Mouse (Mus musculus) hindbrain, embryonic 13.5 days (tissue): ENCODE results near the gene Armt1. TPM values are rescaled to one million over a fixed set of nuclear protein-coding genes. Genes with fewer than 3 reads are reported as not detected.

Experiments
- ATAC-seq: fragments of 200-750 bp; cut with Nextera tagmentation; 2 replicates; pipeline ENCODE4 v1.8.0; 2017; ENCODE audit warnings: moderate TSS enrichment; ENCODE audit not compliant: low FRiP score
- H3K27ac ChIP-seq: fragments of 300-500 bp; sonication (generic); 2 replicates; pipeline ENCODE4 v1.5.1; 2015; ENCODE audit warnings: inconsistent platforms, mild to moderate bottlenecking, moderate library complexity
- H3K27me3 ChIP-seq: fragments of 300-500 bp; sonication (generic); 2 replicates; pipeline ENCODE4 v1.6.1; 2015; ENCODE audit warnings: mild to moderate bottlenecking, inconsistent platforms
- H3K36me3 ChIP-seq: fragments of 300-500 bp; sonication (generic); 2 replicates; pipeline ENCODE4 v1.6.1; 2015; ENCODE audit warnings: mild to moderate bottlenecking, inconsistent platforms
- H3K4me1 ChIP-seq: fragments of 300-500 bp; sonication (generic); replicated peaks from 2 replicates; pipeline ENCODE4 v1.6.1; 2015; ENCODE audit warnings: inconsistent platforms
- H3K4me2 ChIP-seq: fragments of 300-500 bp; sonication (generic); 2 replicates; pipeline ENCODE4 v1.6.1; 2015; ENCODE audit warnings: inconsistent platforms, mild to moderate bottlenecking, moderate library complexity
- H3K4me3 ChIP-seq: fragments of 300-500 bp; sonication (generic); 2 replicates; pipeline ENCODE4 v1.5.1; 2015; ENCODE audit warnings: mild to moderate bottlenecking, inconsistent platforms
- H3K9ac ChIP-seq: fragments of 300-500 bp; sonication (generic); 2 replicates; pipeline ENCODE4 v1.6.1; 2015; ENCODE audit warnings: mild to moderate bottlenecking, inconsistent platforms
- H3K9me3 ChIP-seq: fragments of 300-500 bp; sonication (generic); 2 replicates; pipeline ENCODE4 v1.6.1; 2016; ENCODE audit warnings: inconsistent platforms
- WGBS: fragments of 180-500 bp; shearing (Covaris S2); methylation state at CpG from one replicate; pipeline ENCODE4 v1.1.7; 2015; 5-methylcytosine and 5-hydroxymethylcytosine counted together
- polyA plus RNA-seq: library from polyadenylated mRNA; unstranded; fragments of >200 nt; fragmentation: Nextera tagmentation; extraction: Ambion mirVana; gene quantifications from 2 replicates; pipeline ENCODE4 v1.2.1, GENCODE M21; 2015

The Armt1 gene
- polyA plus RNA-seq = 14.7 and 15.3 TPM in 2 replicates

- peak within 1 kb of the TSS; percentile 67 for H3K4me3 ChIP-seq
- ATAC-seq = peak; percentile 96
- peak within 1 kb of the TSS; percentile 76 for H3K4me2 ChIP-seq
- WGBS = under 1% methylated on average over 66 of the region's 75 CpGs
- no peaks in the 10 kb centered on the region for H3K27me3 ChIP-seq
- H3K36me3 ChIP-seq = peaks cover 6% of the 10 kb centered on the region
- no peaks in the 10 kb centered on the region for H3K9me3 ChIP-seq
- peak within 1 kb of the TSS; percentile 87 for H3K27ac ChIP-seq
- peaks cover 23% of the 10 kb centered on the region for H3K4me1 ChIP-seq
- H3K9ac ChIP-seq = peak within 1 kb of the TSS; percentile 84
Measured at GRCm38 (mm10) chr10:4432123-4432931, at the start of gene Armt1, which contains the start of gene Rmnd1. Gene Armt1 (plus strand): TSS chr10:4432467. Gene Rmnd1 (minus strand): TSS chr10:4432388.

- Histone ChIP-seq H3K4me3 (no peak overlapping the region), H3K36me3 (no peaks in the 10 kb centered on the region), H3K4me1 (peaks cover 15% of the 10 kb centered on the region), H3K9ac (no peak overlapping the region), H3K27ac (no peak overlapping the region), H3K27me3 (no peaks in the 10 kb centered on the region), H3K4me2 (no peak overlapping the region), H3K9me3 (no peaks in the 10 kb centered on the region)
- WGBS = 91% methylated on average over 7 of the region's 7 CpGs
- ATAC-seq = no peak
Measured at GRCm38 (mm10) chr10:4384244-4384643, 48.0 kb upstream of the Armt1 start.

- peak; percentile 92 for ATAC-seq
- WGBS = under 1% methylated on average over 76 of the region's 133 CpGs
Measured at GRCm38 (mm10) chr10:4386609-4387591, 45.4 kb upstream of the Armt1 start.

DNA sequence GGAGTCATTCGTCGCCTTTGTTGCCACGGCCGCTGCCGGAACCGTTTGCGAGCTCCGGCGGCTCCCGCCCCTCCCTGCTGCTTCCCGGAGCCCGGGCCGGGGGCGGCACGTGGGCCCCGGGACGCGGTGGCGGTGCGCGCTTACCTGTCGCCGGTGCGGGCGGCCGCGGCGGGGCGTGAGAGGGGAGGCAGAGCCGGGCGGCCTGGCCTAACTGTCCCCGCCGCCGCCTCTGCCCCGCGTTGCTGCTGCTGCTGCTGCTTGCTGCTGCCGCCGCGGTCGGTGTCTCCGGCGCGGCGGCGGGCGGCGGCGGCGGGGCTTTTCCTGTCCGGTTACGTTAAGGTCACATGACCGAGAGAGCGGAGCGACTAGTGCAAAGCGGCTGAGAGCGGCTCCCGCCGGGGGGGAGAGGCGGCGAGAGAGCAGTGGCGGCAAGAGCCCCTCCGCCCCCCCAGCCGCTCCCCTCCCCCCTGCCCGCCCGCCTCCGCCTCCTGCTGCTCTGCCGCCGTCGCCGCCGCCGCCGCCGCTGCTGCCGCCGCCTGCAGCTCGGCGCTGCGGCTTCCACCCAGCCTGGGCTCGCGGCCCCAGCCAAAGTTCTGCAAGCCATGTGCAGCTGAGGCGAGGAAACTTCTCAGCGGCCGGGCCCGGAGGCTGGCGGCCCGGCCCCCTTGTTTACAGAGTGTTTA lies 44.4 kb upstream of the Armt1 start, which contains the start of gene Zbtb2:
Gene Zbtb2 (minus strand): TSS at position 408 of the 683 bp plus-strand sequence.
- Histone ChIP-seq H3K4me1 (peaks cover 47% of the 10 kb centered on the region), H3K4me3 (peak within 1 kb of the TSS; percentile 98), H3K4me2 (peak within 1 kb of the TSS; percentile 94), H3K9ac (peak within 1 kb of the TSS; percentile 99), H3K27ac (peak within 1 kb of the TSS; percentile 100), H3K9me3 (no peaks in the 10 kb centered on the region), H3K27me3 (no peaks in the 10 kb centered on the region), H3K36me3 (0 out of 2 replicates have a peak, but pooled peaks cover under 1% of the 10 kb centered on the region)
- peak; percentile 5 for ATAC-seq
- under 1% methylated on average over 56 of the region's 87 CpGs for WGBS

More at GRCm38 (mm10) chr10:4386609-4387591, 45.4 kb upstream of the Armt1 start:
- H3K27me3 ChIP-seq = no peaks in the 10 kb centered on the region
- peaks cover 41% of the 10 kb centered on the region for H3K4me1 ChIP-seq
- no peaks in the 10 kb centered on the region for H3K9me3 ChIP-seq
- H3K4me3 ChIP-seq = peak overlapping the region; percentile 98
- peak overlapping the region; percentile 99 for H3K9ac ChIP-seq
- peak overlapping the region; percentile 94 for H3K4me2 ChIP-seq
- H3K27ac ChIP-seq = peak overlapping the region; percentile 100
- no peaks in the 10 kb centered on the region for H3K36me3 ChIP-seq

DNA sequence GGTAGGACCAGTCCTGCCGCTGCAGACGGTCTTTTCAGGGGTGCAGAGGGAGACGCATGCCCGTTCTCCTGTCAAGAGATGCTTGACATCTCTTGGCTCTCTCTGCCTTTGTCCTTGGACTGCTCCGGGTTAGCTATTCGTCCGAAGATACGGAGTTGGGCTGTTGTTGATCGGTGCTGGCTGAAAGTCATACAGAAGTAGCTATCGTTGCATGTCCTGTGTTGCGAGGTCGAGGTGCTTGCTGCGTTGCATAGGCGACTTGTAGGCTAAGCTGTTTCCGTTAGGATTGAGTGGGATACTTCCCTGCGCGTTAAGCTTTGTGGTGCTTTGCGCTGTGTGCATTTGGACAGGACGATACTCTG lies 43.9 kb upstream of the Armt1 start:
- peak overlapping the region; percentile 100 for H3K27ac ChIP-seq
- under 1% methylated on average over 19 of the region's 19 CpGs for WGBS
- no peaks in the 10 kb centered on the region for H3K27me3 ChIP-seq
- 0 out of 2 replicates have a peak, but pooled peaks cover 3% of the 10 kb centered on the region for H3K36me3 ChIP-seq
- no peaks in the 10 kb centered on the region for H3K9me3 ChIP-seq
- H3K4me1 ChIP-seq = peaks cover 49% of the 10 kb centered on the region
- no peak for ATAC-seq
- peak overlapping the region; percentile 94 for H3K4me2 ChIP-seq
- H3K4me3 ChIP-seq = peak overlapping the region; percentile 98
- peak overlapping the region; percentile 99 for H3K9ac ChIP-seq

GRCm38 (mm10) chr10:4389036-4389435 lies 43.2 kb upstream of the Armt1 start:
- ATAC-seq = no peak
- no peak overlapping the region for H3K27ac ChIP-seq
- H3K36me3 ChIP-seq = 0 out of 2 replicates have a peak, but pooled peaks cover 3% of the 10 kb centered on the region
- H3K4me2 ChIP-seq = peak overlapping the region; percentile 94
- WGBS = 28% methylated on average over 10 of the region's 10 CpGs
- H3K4me3 ChIP-seq = peak overlapping the region; percentile 98
- H3K9ac ChIP-seq = peak overlapping the region; percentile 99
- peaks cover 49% of the 10 kb centered on the region for H3K4me1 ChIP-seq
- H3K9me3 ChIP-seq = no peaks in the 10 kb centered on the region
- no peaks in the 10 kb centered on the region for H3K27me3 ChIP-seq

GRCm38 (mm10) chr10:4389461-4390112 lies 42.7 kb upstream of the Armt1 start:
- Histone ChIP-seq H3K36me3 (0 out of 2 replicates have a peak, but pooled peaks cover 3% of the 10 kb centered on the region), H3K4me1 (peaks cover 49% of the 10 kb centered on the region), H3K27ac (no peak overlapping the region), H3K4me3 (peak overlapping the region; percentile 98), H3K4me2 (peak overlapping the region; percentile 94), H3K27me3 (no peaks in the 10 kb centered on the region), H3K9me3 (no peaks in the 10 kb centered on the region), H3K9ac (peak overlapping the region; percentile 99)
- no peak for ATAC-seq
- 61% methylated on average over 5 of the region's 5 CpGs for WGBS

DNA sequence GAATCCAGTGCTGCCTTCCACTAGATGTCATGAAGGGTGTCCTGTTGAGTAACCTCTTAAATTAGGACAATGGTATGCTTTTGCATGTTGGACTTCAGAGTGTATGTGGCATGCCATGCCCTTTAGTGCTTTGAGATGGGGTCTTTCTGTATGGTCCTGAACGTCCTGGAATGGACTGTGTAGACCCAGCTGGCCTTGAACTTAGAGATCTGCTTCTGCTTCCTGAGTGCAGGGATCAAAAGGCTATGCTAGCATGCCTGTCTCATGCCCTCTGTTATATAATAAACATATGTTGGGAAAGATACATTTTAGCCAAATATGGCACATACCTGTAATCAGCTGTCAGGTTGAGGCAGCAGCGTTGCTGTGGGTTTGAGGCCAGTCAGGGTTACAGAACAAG lies 41.7 kb upstream of the Armt1 start:
- Histone ChIP-seq H3K9me3 (no peaks in the 10 kb centered on the region), H3K27me3 (no peaks in the 10 kb centered on the region), H3K4me2 (peak overlapping the region; percentile 94), H3K4me1 (peaks cover 49% of the 10 kb centered on the region), H3K36me3 (0 out of 2 replicates have a peak, but pooled peaks cover 3% of the 10 kb centered on the region), H3K9ac (peak overlapping the region; percentile 55), H3K27ac (no peak overlapping the region), H3K4me3 (peak overlapping the region; percentile 14; the same call in 1 of the 2 replicates)
- 64% methylated on average over 2 of the region's 2 CpGs for WGBS
- ATAC-seq = no peak

DNA sequence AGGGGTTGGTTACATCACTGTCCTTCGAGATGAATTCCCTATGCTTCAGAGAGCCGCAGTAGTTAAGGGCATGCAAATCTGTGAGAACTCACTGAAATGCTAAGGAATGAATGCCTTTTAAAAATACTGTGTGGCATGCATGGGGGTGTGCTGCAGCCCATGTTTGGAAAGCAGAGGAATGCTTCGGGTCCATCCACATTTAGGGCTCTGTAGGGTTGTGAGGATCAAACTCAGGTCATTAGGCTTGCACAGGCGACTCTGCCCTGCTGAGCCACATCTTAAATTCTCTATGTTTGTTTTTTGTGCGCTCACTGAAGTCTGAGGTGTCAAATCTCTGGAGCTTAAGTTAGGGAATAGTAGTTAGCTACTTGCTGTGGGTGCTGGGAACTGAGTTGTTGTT lies 41.2 kb upstream of the Armt1 start:
- Histone ChIP-seq H3K9ac (0 out of 2 replicates have a peak overlapping the region, but pooled peaks have one; percentile 15), H3K4me1 (peaks cover 44% of the 10 kb centered on the region), H3K27ac (peak overlapping the region; percentile 19; the same call in 1 of the 2 replicates), H3K9me3 (no peaks in the 10 kb centered on the region), H3K4me2 (peak overlapping the region; percentile 94; the same call in 1 of the 2 replicates), H3K4me3 (peak overlapping the region; percentile 2; the same call in 1 of the 2 replicates), H3K36me3 (0 out of 2 replicates have a peak, but pooled peaks cover 3% of the 10 kb centered on the region), H3K27me3 (no peaks in the 10 kb centered on the region)
- no peak for ATAC-seq
- 78% methylated on average over 5 of the region's 5 CpGs for WGBS

DNA sequence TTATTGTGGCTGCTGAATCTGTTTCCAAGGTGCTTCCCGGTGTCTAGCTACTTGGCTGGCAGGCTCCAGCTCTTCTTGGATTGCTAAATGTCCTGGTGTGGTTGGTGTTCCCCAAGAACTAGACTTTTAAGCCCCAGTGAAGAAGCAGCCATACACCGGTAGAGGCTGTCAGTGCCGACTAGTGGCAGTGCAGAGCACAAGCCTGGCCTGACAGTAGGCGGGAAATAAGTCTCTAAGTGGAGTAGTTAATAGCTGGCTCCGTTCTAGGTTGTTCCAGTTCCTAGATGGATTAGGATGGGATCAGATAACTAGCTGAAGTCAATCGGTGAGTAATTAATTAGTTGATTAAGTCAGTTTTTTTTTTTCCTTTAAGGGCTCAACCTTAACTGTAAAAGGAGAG lies 40.4 kb upstream of the Armt1 start:
- WGBS = 62% methylated on average over 6 of the region's 6 CpGs
- peaks cover 6% of the 10 kb centered on the region for H3K36me3 ChIP-seq
- H3K4me1 ChIP-seq = peaks cover 43% of the 10 kb centered on the region
- no peaks in the 10 kb centered on the region for H3K9me3 ChIP-seq
- H3K27me3 ChIP-seq = no peaks in the 10 kb centered on the region
- H3K27ac ChIP-seq = no peak overlapping the region
- no peak overlapping the region for H3K9ac ChIP-seq
- no peak for ATAC-seq
- H3K4me2 ChIP-seq = peak overlapping the region; percentile 94; the same call in 1 of the 2 replicates
- H3K4me3 ChIP-seq = no peak overlapping the region

DNA sequence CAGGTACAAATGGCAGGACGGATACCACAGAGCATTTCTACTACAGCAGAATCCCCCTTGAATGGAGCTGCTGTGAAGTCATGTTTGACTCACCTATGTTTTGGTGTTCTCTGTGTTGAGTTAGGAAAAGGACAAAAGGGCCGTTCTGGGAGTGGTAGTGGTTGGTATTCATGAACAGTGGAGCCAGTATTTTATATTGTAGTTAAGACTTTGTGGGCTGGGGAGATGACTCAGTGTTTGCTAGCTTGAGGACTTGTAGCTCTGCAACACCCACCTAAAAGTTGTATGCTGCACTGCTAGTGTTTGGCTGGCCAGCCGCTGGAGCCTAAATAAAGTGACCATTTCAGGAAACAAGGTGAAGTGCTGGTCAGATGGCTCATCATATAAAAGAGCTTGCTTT lies 36.9 kb upstream of the Armt1 start:
- Histone ChIP-seq H3K27me3 (no peaks in the 10 kb centered on the region), H3K36me3 (peaks cover 20% of the 10 kb centered on the region), H3K4me1 (peaks cover 27% of the 10 kb centered on the region), H3K27ac (no peak overlapping the region), H3K4me3 (no peak overlapping the region), H3K9ac (no peak overlapping the region), H3K9me3 (no peaks in the 10 kb centered on the region), H3K4me2 (no peak overlapping the region)
- ATAC-seq = no peak
- WGBS = 93% methylated on average over 3 of the region's 3 CpGs
